Mouse (Mus musculus) adipocyte (in vitro differentiated cells): ENCODE measurements at regions not wholly inside any gene's neighbourhood (a gene's known extent, or its start where the extent isn't known, plus 50 kb on each side); places are given as distances from the start of the nearest gene placed in this dataset.
"Not testable (repeated sequence)": the region's sequence is repeated elsewhere in the genome, so short reads cannot be mapped to it uniquely, and the experiment has no call there.

ENCODE experiments used
- DNase-seq: peaks from one replicate; pipeline ENCODE4 v3.0.0-alpha.2; 2016; ENCODE audit warnings: low spot score

DNA sequence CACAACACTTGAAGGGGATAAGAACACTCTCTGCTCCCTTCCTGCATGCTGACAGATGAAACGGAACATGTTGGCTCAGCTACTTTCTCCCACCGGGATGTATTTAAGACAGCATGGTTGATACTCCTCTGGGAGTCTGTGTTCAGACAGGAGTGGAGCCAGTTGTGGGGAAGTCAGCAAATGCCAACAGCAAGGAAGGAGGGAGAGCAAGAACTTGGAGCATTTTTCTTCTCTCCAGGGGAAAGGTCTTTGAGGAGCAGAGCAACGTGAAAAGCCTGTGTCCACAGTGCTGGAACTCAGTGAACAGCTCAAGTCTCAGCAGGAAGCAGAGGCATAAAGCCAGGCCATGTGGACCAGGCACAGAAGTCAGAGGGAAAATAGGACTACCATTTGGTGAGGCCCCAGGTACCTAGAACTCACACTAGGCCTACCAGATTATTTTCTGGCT lies 188.8 kb upstream of the Dmac1 start:
- no peak for DNase-seq

DNA sequence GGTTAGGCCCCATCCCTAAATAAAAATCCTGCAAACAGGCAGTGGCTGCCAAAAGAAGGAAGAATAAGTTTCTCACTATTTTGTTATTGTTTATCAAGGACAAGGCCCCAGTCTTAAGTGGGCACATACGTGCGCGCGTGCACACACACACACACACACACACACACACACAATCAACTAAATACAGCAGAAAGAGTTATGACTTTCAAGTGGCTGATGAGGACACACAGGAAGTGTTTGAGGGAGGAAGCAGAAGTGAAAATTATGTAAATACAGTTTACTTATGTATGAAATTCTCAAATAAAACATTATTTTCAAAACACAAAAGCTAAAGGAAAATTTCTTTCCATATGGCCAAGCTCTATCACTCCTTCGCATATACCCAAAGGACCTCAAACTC lies 185.5 kb upstream of the Dmac1 start:
- no peak for DNase-seq

DNA sequence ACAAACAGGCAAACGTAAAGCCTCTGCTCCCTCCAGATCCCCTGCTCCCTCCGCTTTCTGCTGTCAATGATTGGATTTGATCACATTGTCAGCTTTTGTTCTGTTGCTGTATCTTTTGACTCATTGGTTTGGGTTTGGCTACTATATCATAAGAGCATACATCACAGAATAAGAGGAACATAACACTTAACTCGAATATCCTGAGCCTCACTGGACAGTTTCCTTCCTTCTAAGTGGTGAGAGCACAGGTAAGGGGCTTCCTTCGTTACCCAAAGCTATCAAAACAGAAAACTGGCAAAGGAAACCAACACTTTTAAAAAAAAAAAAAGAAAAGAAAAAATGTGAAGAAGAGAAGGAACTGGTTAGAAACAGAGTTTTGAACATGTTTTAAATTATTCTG lies 171.4 kb upstream of the Dmac1 start:
- no peak for DNase-seq

DNA sequence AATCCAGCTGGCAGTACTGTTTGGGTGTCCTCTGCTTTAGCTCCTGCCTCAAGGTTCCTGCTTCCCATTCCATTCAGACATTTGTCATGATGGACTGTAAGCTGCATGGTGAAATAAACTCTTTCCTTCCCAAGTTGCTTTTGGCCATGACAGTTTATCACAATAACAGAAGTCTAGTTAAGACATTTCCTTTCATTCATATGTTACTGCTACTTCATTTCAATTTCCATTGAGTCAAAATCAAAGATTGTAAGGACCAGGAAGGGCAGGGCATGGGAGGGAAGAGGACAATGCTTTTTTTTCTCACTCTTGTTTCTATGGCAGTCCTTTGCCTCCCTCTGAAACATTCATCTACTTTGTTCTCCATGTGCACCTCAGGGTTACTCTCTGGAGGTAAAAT lies 145.2 kb upstream of the Dmac1 start:
- DNase-seq, result no peak

DNA sequence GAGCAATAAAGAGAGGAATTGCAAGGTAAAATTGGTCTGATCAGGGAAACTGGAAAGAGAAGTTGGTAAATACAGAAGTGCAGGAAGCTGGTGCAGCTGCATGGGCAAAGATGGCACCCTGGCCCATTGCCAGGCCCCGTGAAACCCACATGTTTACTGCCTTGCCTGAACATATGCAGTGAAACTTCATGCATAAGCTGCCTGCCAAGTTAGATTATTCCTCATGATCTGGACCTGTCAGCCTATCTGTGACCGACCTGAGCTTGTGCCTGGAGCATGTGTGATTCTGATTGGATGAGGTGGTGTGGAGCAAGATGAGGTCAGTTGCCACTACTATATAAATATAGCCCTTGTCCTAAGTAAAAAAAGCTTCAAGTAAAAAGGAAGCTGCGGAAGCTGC lies 122.6 kb upstream of the Dmac1 start:
- not testable (repeated sequence) for DNase-seq

DNA sequence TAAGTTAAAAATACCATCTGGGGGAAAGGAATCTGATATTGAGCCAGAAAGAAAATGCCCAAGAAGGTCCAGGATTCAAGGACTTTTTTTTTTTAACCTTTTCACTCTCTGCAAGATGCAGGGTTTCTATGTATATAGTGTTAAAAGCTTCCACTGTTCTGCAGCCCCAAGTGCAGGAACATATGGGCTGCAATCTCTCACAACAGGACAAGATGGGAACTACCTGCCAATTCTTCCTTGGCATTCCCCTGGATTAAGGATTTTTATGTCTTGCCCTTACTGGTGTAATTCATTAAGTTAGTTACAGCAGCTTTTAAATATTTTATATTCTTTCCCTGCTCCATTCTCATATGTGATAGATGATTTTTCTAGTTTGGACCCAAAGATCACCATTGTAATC lies 116.9 kb upstream of the Dmac1 start:
- no peak for DNase-seq

DNA sequence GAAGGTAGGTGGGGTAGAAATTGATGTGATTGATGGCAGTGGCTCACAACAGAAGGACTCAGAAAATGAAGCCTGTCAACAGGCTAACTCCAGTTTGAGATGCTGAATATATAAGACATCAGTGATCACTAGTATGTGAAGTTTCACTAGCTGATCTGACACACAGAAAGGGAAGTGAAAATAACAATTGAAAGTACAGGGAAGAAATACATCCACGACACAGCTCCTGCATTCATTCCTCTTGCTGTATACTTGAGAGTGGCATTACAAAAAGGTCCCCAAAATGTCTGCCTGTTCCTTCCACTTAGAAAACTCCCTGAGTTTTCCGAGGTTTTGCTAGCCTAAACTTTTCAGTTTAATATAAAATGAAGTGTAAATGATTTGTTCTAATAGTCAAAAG lies 116.2 kb upstream of the Dmac1 start:
- DNase-seq, result no peak

DNA sequence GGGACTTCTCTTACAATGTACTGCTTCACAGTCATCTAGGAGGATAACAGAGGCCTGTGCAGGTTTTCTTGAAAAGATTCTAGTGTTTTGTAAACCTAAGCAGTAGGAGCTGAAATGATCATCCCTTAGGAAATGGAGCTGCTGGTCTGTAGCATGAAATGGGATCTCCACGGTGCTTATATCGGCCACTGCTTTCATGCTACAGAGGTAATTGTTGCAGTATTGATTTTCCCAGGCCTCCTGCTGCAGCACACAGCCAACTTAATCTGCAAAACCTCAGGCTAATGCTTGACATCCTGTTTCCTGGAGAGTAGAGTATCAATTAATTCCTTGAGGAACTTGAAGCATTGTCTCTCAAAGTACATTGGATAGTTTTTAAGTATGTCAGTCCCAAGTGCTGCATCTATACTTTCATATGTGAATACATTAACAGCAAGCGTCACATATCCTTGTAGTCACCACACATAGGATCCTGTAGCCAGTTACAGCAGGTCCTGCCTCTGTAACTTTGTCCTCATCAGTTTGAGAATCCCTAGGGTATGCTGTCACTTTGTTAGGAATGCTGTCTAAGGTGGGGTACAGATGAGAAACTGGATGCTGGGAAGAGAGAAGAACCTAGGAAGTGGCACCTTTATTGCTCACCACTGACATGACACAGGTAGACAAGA lies 108.3 kb upstream of the Dmac1 start:
- no peak for DNase-seq

DNA sequence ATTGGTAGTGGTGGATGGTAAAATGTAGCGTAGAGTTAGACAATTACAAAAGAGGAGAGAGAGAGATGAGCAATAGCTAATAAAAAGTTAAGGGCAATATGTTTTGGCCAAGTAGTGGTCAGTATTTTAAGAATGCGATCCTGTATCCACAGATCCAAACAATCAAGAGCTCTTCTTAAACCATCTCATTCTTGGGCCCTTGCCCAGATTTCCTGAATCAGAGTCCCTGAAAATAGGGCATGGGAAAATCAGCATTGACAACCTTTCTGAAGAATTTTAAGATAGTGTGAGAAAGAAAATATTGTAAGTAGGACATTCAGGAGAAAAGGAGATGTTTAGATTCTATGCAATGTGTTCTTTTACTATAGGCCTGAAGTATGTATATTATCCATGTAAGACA lies 81.4 kb upstream of the Dmac1 start:
- DNase-seq, result no peak

DNA sequence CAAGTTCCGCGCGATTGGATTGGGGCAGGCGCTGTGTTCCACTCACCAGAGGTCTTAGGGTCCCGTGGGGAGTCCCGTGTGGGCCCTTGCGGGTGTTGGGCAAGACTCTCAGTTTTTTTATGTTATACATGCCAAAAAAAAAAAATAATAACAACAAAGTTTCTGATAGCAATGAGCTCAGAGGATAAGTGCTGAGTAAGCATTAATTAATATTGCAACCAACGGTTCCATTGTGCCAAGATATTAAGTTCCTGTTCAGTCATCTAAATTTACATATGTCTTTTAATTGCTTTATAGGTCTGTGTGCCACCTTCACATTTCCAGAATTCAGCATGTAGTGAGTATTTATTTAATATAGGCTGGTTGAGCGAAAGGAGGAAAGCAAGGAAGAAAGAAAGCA lies 77.5 kb upstream of the Dmac1 start:
- no peak for DNase-seq

DNA sequence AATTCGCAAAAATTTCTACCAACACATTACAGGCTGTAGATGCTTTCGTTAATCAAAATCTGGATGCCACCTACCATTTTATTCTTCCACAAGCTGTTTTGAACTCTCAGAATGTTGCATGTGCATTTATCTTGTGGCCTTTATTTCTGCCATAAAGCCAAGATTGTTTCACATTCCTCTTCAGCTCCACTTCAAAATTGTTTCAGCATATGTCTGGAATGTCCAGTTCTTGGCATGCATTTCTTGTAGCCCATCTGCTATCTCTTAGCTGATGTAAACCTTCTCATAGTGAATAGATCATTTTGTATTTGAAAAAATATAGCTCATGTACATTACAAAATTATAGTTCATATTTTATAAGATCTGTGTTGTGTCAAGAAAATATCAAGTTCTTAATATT lies 56.4 kb upstream of the Dmac1 start:
- DNase-seq, result no peak

DNA sequence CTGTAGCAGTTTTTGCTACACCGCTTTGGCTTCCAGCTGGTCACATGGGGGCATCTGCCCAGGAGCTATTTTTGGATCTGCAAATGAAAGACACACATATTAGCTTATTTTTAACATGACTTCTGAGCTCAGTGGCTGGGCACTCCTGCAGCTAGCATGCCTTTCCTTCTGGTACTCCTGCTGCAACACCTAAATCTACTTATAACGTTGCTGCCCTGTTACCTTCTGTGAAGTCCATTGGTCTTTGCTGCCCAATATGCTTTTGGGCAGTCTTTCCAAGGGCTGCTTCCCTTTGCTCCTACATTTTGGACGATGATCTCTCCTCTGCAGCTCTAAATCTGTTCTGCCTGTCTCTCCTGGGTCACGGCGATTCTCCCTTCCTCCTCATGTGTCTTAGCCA lies 54.7 kb upstream of the Dmac1 start:
- DNase-seq, result no peak

DNA sequence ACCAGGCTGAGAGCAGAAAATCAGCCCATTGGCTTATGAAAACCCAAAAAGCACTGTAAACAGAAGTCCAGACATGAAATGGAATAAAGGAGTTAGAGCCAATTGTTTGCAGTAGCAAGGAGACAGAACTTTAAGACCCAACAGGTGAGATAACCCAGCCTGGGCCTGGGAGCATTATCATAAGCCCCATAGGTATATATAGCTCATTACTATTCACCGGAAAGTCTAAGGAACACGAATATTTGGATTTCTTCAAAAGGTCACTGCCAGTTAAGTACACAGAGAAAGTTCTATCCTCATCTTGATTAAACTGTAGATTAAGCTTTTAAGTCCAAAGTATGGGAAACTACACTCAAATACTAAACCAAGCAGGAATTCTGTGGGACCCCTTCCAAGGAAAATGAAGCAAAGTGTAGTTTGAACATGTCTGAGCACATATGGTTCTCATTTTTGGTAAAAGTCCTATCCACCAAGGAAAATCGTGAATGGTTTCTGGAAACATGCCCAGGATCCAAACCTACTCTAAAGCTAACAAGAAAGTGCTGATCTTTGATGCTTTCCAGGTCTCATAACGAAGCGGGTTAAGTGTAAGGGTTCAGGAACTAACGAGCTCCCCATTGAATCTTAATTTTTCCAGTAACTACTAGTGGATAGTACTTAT lies 51.5 kb upstream of the Dmac1 start:
- peak; percentile 4 for DNase-seq
